Mouse (Mus musculus): Measurements from ENCODE around the gene Nfatc3. TPM values are rescaled to one million over a fixed set of nuclear protein-coding genes. Genes with fewer than 3 reads are reported as not detected.

Gene Nfatc3
- polyA plus RNA-seq, 1 experiment from 2014 or later: 6.6 TPM

- WGBS: 92% methylated on average over 6 of the region's 6 CpGs
- Histone ChIP-seq H3K27ac (no peak overlapping the region), H3K9ac (no peak overlapping the region), H3K4me2 (no peak overlapping the region), H3K4me1 (no peaks in the 10 kb centered on the region), H3K4me3 (replicated peaks) (no peak overlapping the region), H3K27me3 (no peaks in the 10 kb centered on the region), H3K9me3 (no peaks in the 10 kb centered on the region), H3K36me3 (replicated peaks) (peaks cover 62% of the 10 kb centered on the region)
- ATAC-seq (ENCODE audit: low FRiP score): no peak
Measured at GRCm38 (mm10) chr8:106159876-106160275, 101.2 kb downstream of the Nfatc3 start.

- Histone ChIP-seq H3K9ac (no peak overlapping the region), H3K36me3 (replicated peaks) (peaks cover 49% of the 10 kb centered on the region), H3K27ac (no peak overlapping the region), H3K4me2 (no peak overlapping the region), H3K4me3 (replicated peaks) (no peak overlapping the region), H3K27me3 (no peaks in the 10 kb centered on the region; the same call in 1 of the 2 replicates), H3K9me3 (no peaks in the 10 kb centered on the region), H3K4me1 (no peaks in the 10 kb centered on the region)
- WGBS: 95% methylated on average over 9 of the region's 9 CpGs
- no peak for ATAC-seq (ENCODE audit: low FRiP score)
Measured at GRCm38 (mm10) chr8:106163251-106163650, 104.6 kb downstream of the Nfatc3 start.

GRCm38 (mm10) chr8:106165460-106165859 is 106.8 kb downstream of the Nfatc3 start:
- Histone ChIP-seq H3K9me3 (no peaks in the 10 kb centered on the region), H3K27me3 (no peaks in the 10 kb centered on the region; the same call in 1 of the 2 replicates), H3K4me3 (replicated peaks) (no peak overlapping the region), H3K4me1 (peaks cover 10% of the 10 kb centered on the region), H3K36me3 (replicated peaks) (peaks cover 37% of the 10 kb centered on the region), H3K27ac (no peak overlapping the region), H3K9ac (no peak overlapping the region), H3K4me2 (no peak overlapping the region)
- ATAC-seq (ENCODE audit: low FRiP score): no peak
- WGBS: 56% methylated on average over 4 of the region's 4 CpGs

GRCm38 (mm10) chr8:106168356-106169016 is 109.8 kb downstream of the Nfatc3 start, which contains the start of gene Slc7a6:
Gene Slc7a6, plus strand, starts transcription at chr8:106168857.
- Histone ChIP-seq H3K9me3 (no peaks in the 10 kb centered on the region), H3K27me3 (no peaks in the 10 kb centered on the region; the same call in 1 of the 2 replicates), H3K36me3 (replicated peaks) (peaks cover 8% of the 10 kb centered on the region), H3K4me2 (peak within 1 kb of the TSS; percentile 87), H3K27ac (peak within 1 kb of the TSS; percentile 90), H3K9ac (peak within 1 kb of the TSS; percentile 89), H3K4me1 (peaks cover 11% of the 10 kb centered on the region), H3K4me3 (replicated peaks) (peak within 1 kb of the TSS; percentile 86)
- under 1% methylated on average over 56 of the region's 59 CpGs for WGBS
- ATAC-seq (ENCODE audit: low FRiP score): peak; percentile 91

GRCm38 (mm10) chr8:106169017-106169933 is 110.6 kb downstream of the Nfatc3 start:
- Histone ChIP-seq H3K4me3 (replicated peaks) (peak overlapping the region; percentile 86), H3K4me1 (peaks cover 11% of the 10 kb centered on the region), H3K27ac (peak overlapping the region; percentile 90), H3K9ac (peak overlapping the region; percentile 89), H3K36me3 (replicated peaks) (no peaks in the 10 kb centered on the region), H3K4me2 (peak overlapping the region; percentile 87), H3K9me3 (no peaks in the 10 kb centered on the region), H3K27me3 (no peaks in the 10 kb centered on the region; the same call in 1 of the 2 replicates)
- 2% methylated on average over 52 of the region's 54 CpGs for WGBS
- ATAC-seq (ENCODE audit: low FRiP score): peak; percentile 80

GRCm38 (mm10) chr8:106169934-106170480 is 111.4 kb downstream of the Nfatc3 start:
- ATAC-seq (ENCODE audit: low FRiP score): no peak
- peak overlapping the region; percentile 86 for H3K4me3 ChIP-seq (replicated peaks)
- H3K4me1 ChIP-seq: peaks cover 11% of the 10 kb centered on the region
- H3K27me3 ChIP-seq: no peaks in the 10 kb centered on the region; the same call in 1 of the 2 replicates
- H3K27ac ChIP-seq: no peak overlapping the region; the same call in 1 of the 2 replicates
- 50% methylated on average over 6 of the region's 6 CpGs for WGBS
- H3K36me3 ChIP-seq (replicated peaks): no peaks in the 10 kb centered on the region
- H3K4me2 ChIP-seq: peak overlapping the region; percentile 87
- peak overlapping the region; percentile 89 for H3K9ac ChIP-seq
- H3K9me3 ChIP-seq: no peaks in the 10 kb centered on the region

GRCm38 (mm10) chr8:106173566-106173965 is 114.9 kb downstream of the Nfatc3 start:
- Histone ChIP-seq H3K27ac (no peak overlapping the region), H3K27me3 (no peaks in the 10 kb centered on the region), H3K36me3 (replicated peaks) (no peaks in the 10 kb centered on the region), H3K4me2 (no peak overlapping the region), H3K9me3 (no peaks in the 10 kb centered on the region), H3K4me1 (peaks cover 26% of the 10 kb centered on the region), H3K4me3 (replicated peaks) (no peak overlapping the region), H3K9ac (no peak overlapping the region)
- 97% methylated on average over 3 of the region's 3 CpGs for WGBS
- no peak for ATAC-seq (ENCODE audit: low FRiP score)

- no peak overlapping the region for H3K9ac ChIP-seq
- H3K4me2 ChIP-seq: no peak overlapping the region
- no peak overlapping the region for H3K27ac ChIP-seq
- H3K27me3 ChIP-seq: no peaks in the 10 kb centered on the region
- H3K4me3 ChIP-seq (replicated peaks): no peak overlapping the region
- H3K4me1 ChIP-seq: peaks cover 16% of the 10 kb centered on the region
- H3K36me3 ChIP-seq (replicated peaks): peaks cover 7% of the 10 kb centered on the region
- no peak for ATAC-seq (ENCODE audit: low FRiP score)
- H3K9me3 ChIP-seq: no peaks in the 10 kb centered on the region
- 10% methylated on average over 1 of the region's 1 CpGs for WGBS
Measured at GRCm38 (mm10) chr8:106176891-106177290, 118.3 kb downstream of the Nfatc3 start.

- no peaks in the 10 kb centered on the region for H3K27me3 ChIP-seq
- H3K4me2 ChIP-seq: no peak overlapping the region
- WGBS: 83% methylated on average over 1 of the region's 1 CpGs
- ATAC-seq (ENCODE audit: low FRiP score): no peak
- no peak overlapping the region for H3K27ac ChIP-seq
- no peak overlapping the region for H3K9ac ChIP-seq
- peaks cover 16% of the 10 kb centered on the region for H3K4me1 ChIP-seq
- H3K9me3 ChIP-seq: no peaks in the 10 kb centered on the region
- H3K4me3 ChIP-seq (replicated peaks): no peak overlapping the region
- H3K36me3 ChIP-seq (replicated peaks): peaks cover 9% of the 10 kb centered on the region
Measured at GRCm38 (mm10) chr8:106177594-106177993, 119.0 kb downstream of the Nfatc3 start.

- Histone ChIP-seq H3K36me3 (replicated peaks) (peaks cover 15% of the 10 kb centered on the region), H3K27me3 (no peaks in the 10 kb centered on the region), H3K9ac (no peak overlapping the region), H3K4me1 (peaks cover 16% of the 10 kb centered on the region), H3K4me2 (no peak overlapping the region), H3K4me3 (replicated peaks) (no peak overlapping the region), H3K27ac (no peak overlapping the region), H3K9me3 (no peaks in the 10 kb centered on the region)
- 79% methylated on average over 2 of the region's 2 CpGs for WGBS
- no peak for ATAC-seq (ENCODE audit: low FRiP score)
Measured at GRCm38 (mm10) chr8:106178428-106178827, 119.8 kb downstream of the Nfatc3 start.
